8 mouse cellular contexts compared by ENCODE assay signal in the genomic region with DNA sequence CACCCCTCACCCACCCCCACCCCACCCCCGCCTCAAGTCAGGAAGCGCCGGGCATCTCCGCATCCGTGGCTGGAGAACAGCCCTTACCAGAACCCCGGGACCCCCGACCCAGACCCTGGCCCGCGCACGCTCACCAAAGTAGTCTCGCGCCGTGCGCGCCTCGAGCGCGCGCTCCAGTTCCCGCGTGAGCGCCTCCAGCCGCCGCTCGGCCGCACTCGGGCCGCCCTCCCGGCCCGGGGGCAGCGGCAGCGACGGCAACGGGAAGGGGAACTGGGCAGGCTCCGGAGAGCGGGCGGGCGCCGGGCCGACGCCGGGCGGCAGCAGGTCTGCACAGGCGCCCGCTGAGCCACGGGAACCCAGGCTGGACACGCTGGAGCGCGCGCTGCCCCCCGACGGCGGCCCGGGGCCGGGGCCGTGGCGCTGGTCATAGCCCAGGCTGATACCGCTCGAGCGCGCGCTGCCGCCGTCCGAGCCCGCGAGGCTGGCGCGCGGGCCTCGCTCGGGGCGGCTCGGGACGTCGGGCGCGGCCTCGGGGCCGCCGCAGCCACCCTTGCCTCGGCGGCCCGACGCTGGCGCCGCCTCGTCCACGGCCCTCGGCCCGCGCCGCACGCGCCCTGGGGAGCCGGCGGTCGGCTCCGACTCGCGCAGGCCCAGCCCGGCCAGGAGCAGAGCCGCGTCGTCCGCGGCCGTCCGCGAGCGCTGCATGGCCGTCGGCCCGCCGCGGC. TPM values are rescaled to one million over a fixed set of nuclear protein-coding genes. Genes with fewer than 3 reads are reported as not detected.
DNase-seq lines count a peak whose midpoint lies in the region; ATAC-seq and TF ChIP-seq lines count a peak whose summit lies in the region.

No protein-coding gene starts in this region.

- H3K36me3 ChIP-seq in heart, embryonic 10.5 days = peaks cover 6% of the 10 kb centered on the region; the same call in 1 of the 2 replicates
- H3K36me3 ChIP-seq in kidney, embryonic 16.5 days (ENCODE audit: insufficient read depth, low read length) = peaks cover 6% of the 10 kb centered on the region; the same call in 1 of the 2 replicates

- no peak overlapping the region for H3K27ac ChIP-seq in left cerebral cortex, adult 2 months
- H3K27ac ChIP-seq in heart, embryonic 10.5 days = peak overlapping the region; percentile 97
- peak overlapping the region; percentile 43 for H3K27ac ChIP-seq in kidney, embryonic 16.5 days (ENCODE audit: low read length)

- intact Hi-C loops in left cerebral cortex, adult 2 months (cut with DNase I) = no loop called here

- no peaks in the 10 kb centered on the region for H3K27me3 ChIP-seq in heart, embryonic 10.5 days (ENCODE audit: insufficient read depth, poor library complexity, severe bottlenecking)
- H3K27me3 ChIP-seq in kidney, embryonic 16.5 days (ENCODE audit: insufficient read depth, low read length) = no peaks in the 10 kb centered on the region

- TF ChIP-seq CTCF in left cerebral cortex, adult 2 months (IDR thresholded peaks at IDR 0.05) = no peak
- TF ChIP-seq CTCF in brain, embryonic 14.5 days (IDR thresholded peaks at IDR 0.05; ENCODE audit: borderline replicate concordance, extremely low read depth, insufficient read depth, insufficient read length) = no peak

- H3K4me1 ChIP-seq in heart, embryonic 10.5 days = peaks cover 24% of the 10 kb centered on the region
- H3K4me1 ChIP-seq in kidney, embryonic 16.5 days (ENCODE audit: insufficient read depth, low read length) = peaks cover 18% of the 10 kb centered on the region

- 8% methylated on average over 104 of the region's 116 CpGs for WGBS in heart, embryonic 10.5 days
- under 1% methylated on average over 93 of the region's 116 CpGs for WGBS in kidney, embryonic 16.5 days

- H3K4me2 ChIP-seq in kidney, embryonic 16.5 days (replicated peaks; ENCODE audit: low read depth, low read length) = peak overlapping the region; percentile 69

- H3K9ac ChIP-seq in kidney, embryonic 16.5 days (replicated peaks; ENCODE audit: low read length) = peak overlapping the region; percentile 93

- peak; percentile 74 for ATAC-seq in kidney, embryonic 16.5 days (ENCODE audit: low FRiP score, low TSS enrichment)

- TF ChIP-seq POLR2A in brain, embryonic 14.5 days (IDR thresholded peaks at IDR 0.05; ENCODE audit: borderline replicate concordance, extremely low read depth, insufficient read depth, insufficient read length, poor library complexity, severe bottlenecking) = peak; percentile 48; the same call in 1 of the 2 replicates

- no peak for DNase-seq in left cerebral cortex, adult 2 months (ENCODE audit: extremely low spot score in 1 of 2, low spot score in 2 of 2)
- DNase-seq in left cerebral cortex, adult 8-10 months (ENCODE audit: low spot score in 2 of 2) = no peak
- peak; percentile 50 for DNase-seq in brain, embryonic 14.5 days (ENCODE audit: low read depth)
- no peak for DNase-seq in heart, embryonic 10.5 days (ENCODE audit: low spot score)
- DNase-seq in mesoderm, embryonic 11.5 days (ENCODE audit: low read depth, low spot score) = peak; percentile 77
- peak; percentile 18 for DNase-seq in urinary bladder, postnatal 25 days (ENCODE audit: low spot score)
- DNase-seq in left cerebral cortex, adult 9 months (ENCODE audit: low spot score in 2 of 2) = no peak

- peak overlapping the region; percentile 44 for H3K4me3 ChIP-seq in left cerebral cortex, adult 2 months
- peak overlapping the region; percentile 85 for H3K4me3 ChIP-seq in heart, embryonic 10.5 days
- peak overlapping the region; percentile 84 for H3K4me3 ChIP-seq in kidney, embryonic 16.5 days (ENCODE audit: low read length)

- H3K9me3 ChIP-seq in heart, embryonic 10.5 days = no peaks in the 10 kb centered on the region
- H3K9me3 ChIP-seq in kidney, embryonic 16.5 days (ENCODE audit: low read length) = no peaks in the 10 kb centered on the region

RNA-seq across cellular contexts. Expression of a gene that starts 0.6 kb away (rescaled TPM):
- 10 to 100 TPM in 1 of 2 experiments, 1 to 10 TPM in 1; 9.8 to 11.7 TPM for total RNA-seq in left cerebral cortex, adult 2 months (2021)
- 10 to 100 TPM; 10.8 to 14.8 (median 13.5) TPM for total RNA-seq in left cerebral cortex, adult 8-10 months (2022)
- 35.5 and 40.4 TPM in 2 replicates for polyA plus RNA-seq in brain, embryonic 14.5 days (2012; rRNA removed)
- 4.7 and 6.6 TPM in 2 replicates for polyA plus RNA-seq in heart, embryonic 10.5 days (2016; fragmentation: Nextera tagmentation; extraction: Ambion mirVana)
- 6.1 and 7.3 TPM in 2 replicates for polyA plus RNA-seq in kidney, embryonic 16.5 days (2015; fragmentation: Nextera tagmentation; extraction: Ambion mirVana)

RNA-seq across cellular contexts. Expression of a gene that starts 36.9 kb away (rescaled TPM):
- total RNA-seq in left cerebral cortex, adult 2 months (2021) = 10 to 100 TPM; 89.2 to 93.5 TPM
- total RNA-seq in left cerebral cortex, adult 8-10 months (2022) = 10 to 100 TPM; 87.0 to 89.6 (median 87.7) TPM
- polyA plus RNA-seq in brain, embryonic 14.5 days (2012; rRNA removed) = 133 and 136 TPM in 2 replicates
- polyA plus RNA-seq in heart, embryonic 10.5 days (2016; fragmentation: Nextera tagmentation; extraction: Ambion mirVana) = 154 and 197 TPM in 2 replicates
- 212 and 216 TPM in 2 replicates for polyA plus RNA-seq in kidney, embryonic 16.5 days (2015; fragmentation: Nextera tagmentation; extraction: Ambion mirVana)

RNA-seq across cellular contexts. Expression of a gene that starts 37.3 kb away (rescaled TPM):
- not detected for total RNA-seq in left cerebral cortex, adult 2 months (2021)
- total RNA-seq in left cerebral cortex, adult 8-10 months (2022) = not detected
- not detected in 2 replicates for polyA plus RNA-seq in brain, embryonic 14.5 days (2012; rRNA removed)
- polyA plus RNA-seq in heart, embryonic 10.5 days (2016; fragmentation: Nextera tagmentation; extraction: Ambion mirVana) = not detected in 2 replicates
- not detected in 2 replicates for polyA plus RNA-seq in kidney, embryonic 16.5 days (2015; fragmentation: Nextera tagmentation; extraction: Ambion mirVana)

Comparison
In these comparisons a context has a peak if more than half of its experiments do, and no peak if none do; other contexts are left out.
1. DNase-seq: peak in brain, embryonic 14.5 days (single experiment), mesoderm, embryonic 11.5 days (single experiment) and urinary bladder, postnatal 25 days (single experiment); none in left cerebral cortex, adult 2 months (0 of 2), left cerebral cortex, adult 8-10 months (0 of 2), heart, embryonic 10.5 days (single experiment) and left cerebral cortex, adult 9 months (0 of 2).
2. Peak in every context shown above with its lines, with median percentiles within 50 percentile points of each other: H3K4me3 ChIP-seq.